Mouse (Mus musculus): ENCODE measurements at regions not wholly inside any gene's neighbourhood (a gene's known extent, or its start where the extent isn't known, plus 50 kb on each side); places are given as distances from the start of the nearest gene placed in this dataset.

GRCm38 (mm10) chr5:41340581-41340980 is 367.4 kb downstream of the Rab28 start:
- TF ChIP-seq CTCF (IDR thresholded peaks at IDR 0.05): no peak
- DNase-seq: no peak
- intact Hi-C loops (cut with DNase I): no loop called here
- Histone ChIP-seq H3K27ac (no peak overlapping the region), H3K4me3 (no peak overlapping the region)

- DNase-seq: no peak
- intact Hi-C loops (cut with DNase I): no loop called here
Observed at GRCm38 (mm10) chr5:41296440-41296839, 411.5 kb downstream of the Rab28 start.

GRCm38 (mm10) chr5:41266731-41267130 is 441.2 kb downstream of the Rab28 start:
- no peak for DNase-seq
- intact Hi-C loops (cut with DNase I): no loop called here
- Histone ChIP-seq H3K4me3 (no peak overlapping the region), H3K27ac (no peak overlapping the region)
- no peak for TF ChIP-seq CTCF (IDR thresholded peaks at IDR 0.05)

More at GRCm38 (mm10) chr5:41296440-41296839, 411.5 kb downstream of the Rab28 start:
- no peak for TF ChIP-seq CTCF (IDR thresholded peaks at IDR 0.05)
- H3K4me3 ChIP-seq: no peak overlapping the region
- H3K27ac ChIP-seq: no peak overlapping the region

- intact Hi-C loops (cut with DNase I): no loop called here
- no peak overlapping the region for H3K4me3 ChIP-seq
- no peak for TF ChIP-seq CTCF (IDR thresholded peaks at IDR 0.05)
- no peak overlapping the region for H3K27ac ChIP-seq
- DNase-seq: no peak
Observed at GRCm38 (mm10) chr5:41266317-41266716, 441.6 kb downstream of the Rab28 start.

- no peak overlapping the region for H3K27ac ChIP-seq
- DNase-seq: no peak
- intact Hi-C loops (cut with DNase I): no loop called here
- no peak for TF ChIP-seq CTCF (IDR thresholded peaks at IDR 0.05)
- no peak overlapping the region for H3K4me3 ChIP-seq
Observed at GRCm38 (mm10) chr5:41261654-41262237, 446.2 kb downstream of the Rab28 start.
